ENCODE assay signal across 7 mouse cellular contexts in genomic region chr2:131352747-131353563, GRCm38 (mm10). TPM values are rescaled to one million over a fixed set of nuclear protein-coding genes. Genes with fewer than 3 reads are reported as not detected.
A peak's percentile ranks its signal among the peaks of the same experiment; 100 is the strongest.
DNase-seq lines count a peak whose midpoint lies in the region; ATAC-seq lines count a peak whose summit lies in the region.

Gene Rnf24 (minus strand): TSS chr2:131352892.

- peaks cover 13% of the 10 kb centered on the region for H3K4me1 ChIP-seq in intestine, embryonic 16.5 days (ENCODE audit: control insufficient read depth, insufficient read depth, low read length)
- peaks cover 5% of the 10 kb centered on the region; the same call in 1 of the 2 replicates for H3K4me1 ChIP-seq in midbrain, embryonic 11.5 days (ENCODE audit: control insufficient read depth, insufficient read depth, low read length)

- H3K4me2 ChIP-seq in intestine, embryonic 16.5 days (ENCODE audit: low read depth, low read length) = peak within 1 kb of the TSS; percentile 87
- peak within 1 kb of the TSS; percentile 71 for H3K4me2 ChIP-seq in midbrain, embryonic 11.5 days

- H3K9me3 ChIP-seq in intestine, embryonic 16.5 days (ENCODE audit: control insufficient read depth, low read length) = no peaks in the 10 kb centered on the region
- H3K9me3 ChIP-seq in midbrain, embryonic 11.5 days (ENCODE audit: control insufficient read depth, low read length) = no peaks in the 10 kb centered on the region

- intact Hi-C loops in gastrocnemius, postnatal 36 days (cut with DNase I) = loop anchor here (5.0 kb wide), 1 partner anchor 64 kb away; no protein-coding TSS in a partner anchor
- intact Hi-C loops in left cerebral cortex, postnatal 36 days (cut with DNase I) = loop anchor here (10.0 kb wide), 1 partner anchor 62 kb away; no protein-coding TSS in a partner anchor

- no peaks in the 10 kb centered on the region for H3K27me3 ChIP-seq in intestine, embryonic 16.5 days (replicated peaks; ENCODE audit: control insufficient read depth, insufficient read depth, low read length)
- H3K27me3 ChIP-seq in midbrain, embryonic 11.5 days (ENCODE audit: control insufficient read depth, insufficient read depth, low read length) = no peaks in the 10 kb centered on the region

- ATAC-seq in intestine, embryonic 16.5 days = peak; percentile 97
- peak; percentile 96 for ATAC-seq in midbrain, embryonic 11.5 days (ENCODE audit: low FRiP score)

- H3K9ac ChIP-seq in intestine, embryonic 16.5 days (ENCODE audit: low read depth, low read length) = peak within 1 kb of the TSS; percentile 93
- H3K9ac ChIP-seq in midbrain, embryonic 11.5 days (ENCODE audit: low read length) = peak within 1 kb of the TSS; percentile 94

- peak within 1 kb of the TSS; percentile 80 for H3K27ac ChIP-seq in intestine, embryonic 16.5 days (ENCODE audit: low read length)
- peak within 1 kb of the TSS; percentile 96 for H3K27ac ChIP-seq in midbrain, embryonic 11.5 days (ENCODE audit: low read depth, low read length)

- DNase-seq in adrenal gland, adult 18-20 months (ENCODE audit: low spot score in 2 of 2) = peak; percentile 99
- peak; percentile 99 for DNase-seq in embryo, embryonic 11 days
- peak; percentile 98 for DNase-seq in gastrocnemius, postnatal 36 days
- DNase-seq in left cerebral cortex, postnatal 36 days (ENCODE audit: low spot score in 2 of 2) = peak; percentile 99
- DNase-seq in midbrain, embryonic 11.5 days (ENCODE audit: low spot score, missing footprints) = peak; percentile 100
- DNase-seq in skeletal muscle tissue, adult 2 months (ENCODE audit: low read depth, low spot score) = peak; percentile 91

- peak within 1 kb of the TSS; percentile 92 for H3K4me3 ChIP-seq in intestine, embryonic 16.5 days (ENCODE audit: low read length)
- H3K4me3 ChIP-seq in midbrain, embryonic 11.5 days (ENCODE audit: low read depth, low read length) = peak within 1 kb of the TSS; percentile 84

- under 1% methylated on average over 48 of the region's 54 CpGs for WGBS in intestine, embryonic 16.5 days
- under 1% methylated on average over 54 of the region's 54 CpGs for WGBS in midbrain, embryonic 11.5 days

- no peaks in the 10 kb centered on the region for H3K36me3 ChIP-seq in intestine, embryonic 16.5 days (ENCODE audit: control insufficient read depth, insufficient read depth, low read length)
- no peaks in the 10 kb centered on the region for H3K36me3 ChIP-seq in midbrain, embryonic 11.5 days (ENCODE audit: control insufficient read depth, insufficient read depth, low read length)

RNA-seq across cellular contexts. Expression of gene Rnf24, which starts in this region (rescaled TPM):
- total RNA-seq in adrenal gland, adult 18-20 months (2021) = 10 to 100 TPM in 1 of 2 experiments, 1 to 10 TPM in 1; 9.2 to 15.1 TPM
- total RNA-seq in gastrocnemius, postnatal 36 days (2021) = 1 to 10 TPM; 1.2 to 1.3 TPM
- 1.7 and 2.3 TPM in 2 replicates for polyA plus RNA-seq in intestine, embryonic 16.5 days (2015; fragmentation: Nextera tagmentation; extraction: Ambion mirVana)
- 10 to 100 TPM; 37.4 to 39.4 TPM for total RNA-seq in left cerebral cortex, postnatal 36 days (2021)
- polyA plus RNA-seq in midbrain, embryonic 11.5 days (2014; fragmentation: Nextera tagmentation; extraction: Ambion mirVana) = 8.5 and 9.2 TPM in 2 replicates

Comparison
In these comparisons a context has a peak if more than half of its experiments do, and no peak if none do; other contexts are left out.
1. Peak in every context shown above with its lines: DNase-seq, ATAC-seq, H3K4me3 ChIP-seq and H3K27ac ChIP-seq.
2. RNA of gene Rnf24 (total RNA-seq): 37.4 to 39.4 TPM in left cerebral cortex, postnatal 36 days and 9.2 to 15.1 TPM in adrenal gland, adult 18-20 months; 1.2 to 1.3 TPM in gastrocnemius, postnatal 36 days; every median in the first group is over 4 times any median in the second.